Mouse (Mus musculus): Measurements from ENCODE around the gene Bpifb1. TPM values are rescaled to one million over a fixed set of nuclear protein-coding genes. Genes with fewer than 3 reads are reported as not detected.

The Bpifb1 gene
- polyA plus RNA-seq, 1 experiment, result not detected

- no peak for DNase-seq
- Histone ChIP-seq H3K4me3 (ENCODE audit: insufficient read depth, low read depth, low read length) (no peak overlapping the region), H3K27ac (ENCODE audit: insufficient read depth, low read depth, low read length) (no peak overlapping the region), H3K4me1 (ENCODE audit: control insufficient read depth, insufficient read depth, low read length) (no peaks in the 10 kb centered on the region), H3K36me3 (ENCODE audit: control insufficient read depth, insufficient read depth, low read length) (no peaks in the 10 kb centered on the region), H3K27me3 (replicated peaks; ENCODE audit: control insufficient read depth, insufficient read depth, low read length) (no peaks in the 10 kb centered on the region)
- 75% methylated on average over 7 of the region's 7 CpGs for WGBS
- TF ChIP-seq POLR2A (IDR thresholded peaks at IDR 0.05; ENCODE audit: low read depth, low read length), result no peak
- TF ChIP-seq CTCF (conservative IDR thresholded peaks at IDR 0.05; ENCODE audit: insufficient read depth, insufficient read length, low read depth, low read length), result no peak
Measured at GRCm38 (mm10) chr2:154189877-154190434, 662 bp upstream of the Bpifb1 start.

DNA sequence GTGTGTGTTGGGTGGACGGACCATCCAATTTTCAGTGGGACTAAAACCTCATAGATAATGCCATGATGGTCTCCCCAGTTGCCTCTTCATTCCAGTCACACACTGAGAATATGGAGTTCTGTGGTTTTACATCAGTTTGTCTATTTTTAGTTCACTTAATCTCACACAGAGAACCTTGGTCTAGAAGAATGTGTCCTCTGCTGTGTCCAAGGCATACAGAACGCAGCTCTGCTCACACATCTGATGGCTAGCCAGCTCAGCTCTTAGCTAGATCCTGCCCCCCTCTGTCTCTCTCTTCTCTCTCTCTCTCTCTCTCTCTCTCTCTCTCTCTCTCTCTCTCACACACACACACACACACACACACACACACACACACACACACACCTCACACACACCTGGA is 1.5 kb downstream of the Bpifb1 start:
- DNase-seq, result no peak
- H3K27me3 ChIP-seq (replicated peaks; ENCODE audit: control insufficient read depth, insufficient read depth, low read length), result no peaks in the 10 kb centered on the region
- no peaks in the 10 kb centered on the region for H3K36me3 ChIP-seq (ENCODE audit: control insufficient read depth, insufficient read depth, low read length)
- no peak overlapping the region for H3K27ac ChIP-seq (ENCODE audit: insufficient read depth, low read depth, low read length)
- WGBS, result 90% methylated on average over 2 of the region's 2 CpGs
- TF ChIP-seq POLR2A (IDR thresholded peaks at IDR 0.05; ENCODE audit: low read depth, low read length) (no peak), CTCF (conservative IDR thresholded peaks at IDR 0.05; ENCODE audit: insufficient read depth, insufficient read length, low read depth, low read length) (no peak)
- H3K4me1 ChIP-seq (ENCODE audit: control insufficient read depth, insufficient read depth, low read length), result no peaks in the 10 kb centered on the region
- no peak overlapping the region for H3K4me3 ChIP-seq (ENCODE audit: insufficient read depth, low read depth, low read length)

GRCm38 (mm10) chr2:154193071-154193470 is 2.5 kb downstream of the Bpifb1 start:
- TF ChIP-seq POLR2A (IDR thresholded peaks at IDR 0.05; ENCODE audit: low read depth, low read length) (no peak), CTCF (conservative IDR thresholded peaks at IDR 0.05; ENCODE audit: insufficient read depth, insufficient read length, low read depth, low read length) (no peak)
- no peak overlapping the region for H3K4me3 ChIP-seq (ENCODE audit: insufficient read depth, low read depth, low read length)
- H3K4me1 ChIP-seq (ENCODE audit: control insufficient read depth, insufficient read depth, low read length), result no peaks in the 10 kb centered on the region
- DNase-seq, result no peak
- no peak overlapping the region for H3K27ac ChIP-seq (ENCODE audit: insufficient read depth, low read depth, low read length)
- 92% methylated on average over 4 of the region's 4 CpGs for WGBS
- H3K27me3 ChIP-seq (replicated peaks; ENCODE audit: control insufficient read depth, insufficient read depth, low read length), result no peaks in the 10 kb centered on the region
- H3K36me3 ChIP-seq (ENCODE audit: control insufficient read depth, insufficient read depth, low read length), result no peaks in the 10 kb centered on the region

DNA sequence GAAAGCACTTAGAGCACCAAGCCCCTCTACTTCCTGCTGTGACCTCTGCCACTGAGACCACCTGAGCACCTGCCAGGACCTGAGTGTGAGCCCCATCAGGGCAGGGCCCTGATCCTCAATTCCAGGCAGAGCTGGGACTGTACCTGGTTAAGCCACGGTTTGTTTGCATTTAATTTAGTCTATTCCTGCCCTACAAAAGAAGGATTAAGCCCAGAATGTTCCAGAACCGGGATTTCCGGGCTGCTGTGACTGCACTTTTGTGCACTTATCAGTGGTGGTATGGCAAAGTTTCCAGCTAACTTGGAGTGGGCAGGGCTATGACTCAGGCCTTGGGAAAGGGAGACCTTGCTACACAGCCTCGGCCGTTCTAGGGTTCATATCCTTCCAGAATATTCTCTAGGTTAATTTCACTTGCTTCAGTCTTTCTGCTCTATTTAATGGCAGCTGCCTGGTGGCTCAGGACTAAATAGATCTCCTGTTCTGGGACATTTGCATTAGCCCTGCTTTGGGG is 3.4 kb downstream of the Bpifb1 start:
- Histone ChIP-seq H3K27ac (ENCODE audit: insufficient read depth, low read depth, low read length) (no peak overlapping the region), H3K4me1 (ENCODE audit: control insufficient read depth, insufficient read depth, low read length) (no peaks in the 10 kb centered on the region), H3K4me3 (ENCODE audit: insufficient read depth, low read depth, low read length) (no peak overlapping the region), H3K36me3 (ENCODE audit: control insufficient read depth, insufficient read depth, low read length) (no peaks in the 10 kb centered on the region), H3K27me3 (replicated peaks; ENCODE audit: control insufficient read depth, insufficient read depth, low read length) (no peaks in the 10 kb centered on the region)
- no peak for TF ChIP-seq CTCF (conservative IDR thresholded peaks at IDR 0.05; ENCODE audit: insufficient read depth, insufficient read length, low read depth, low read length)
- no peak for TF ChIP-seq POLR2A (IDR thresholded peaks at IDR 0.05; ENCODE audit: low read depth, low read length)
- 81% methylated on average over 5 of the region's 5 CpGs for WGBS
- DNase-seq, result no peak

DNA sequence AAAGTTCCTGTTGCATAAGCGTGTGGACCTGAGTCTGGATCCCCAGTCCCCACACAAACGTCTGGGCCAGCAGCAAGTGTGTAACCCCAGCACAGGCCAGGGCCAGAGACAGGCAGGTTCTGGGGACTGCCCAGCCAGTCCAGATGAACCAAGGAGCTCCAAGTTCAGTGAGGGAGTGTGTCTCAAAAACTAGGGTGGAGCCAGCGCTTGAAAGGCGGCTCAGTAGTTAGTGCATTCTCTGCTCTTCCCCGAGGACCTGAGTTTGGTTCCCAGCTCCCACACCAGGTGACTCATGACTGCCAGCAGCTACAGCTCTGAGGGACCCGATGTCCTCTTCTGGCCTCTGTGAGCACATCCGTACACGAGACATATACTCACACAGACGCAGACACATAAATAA is 6.4 kb downstream of the Bpifb1 start:
- Histone ChIP-seq H3K27me3 (replicated peaks; ENCODE audit: control insufficient read depth, insufficient read depth, low read length) (no peaks in the 10 kb centered on the region), H3K36me3 (ENCODE audit: control insufficient read depth, insufficient read depth, low read length) (no peaks in the 10 kb centered on the region), H3K4me1 (ENCODE audit: control insufficient read depth, insufficient read depth, low read length) (no peaks in the 10 kb centered on the region), H3K27ac (ENCODE audit: insufficient read depth, low read depth, low read length) (no peak overlapping the region), H3K4me3 (ENCODE audit: insufficient read depth, low read depth, low read length) (no peak overlapping the region)
- WGBS, result 92% methylated on average over 9 of the region's 9 CpGs
- no peak for TF ChIP-seq CTCF (conservative IDR thresholded peaks at IDR 0.05; ENCODE audit: insufficient read depth, insufficient read length, low read depth, low read length)
- TF ChIP-seq POLR2A (IDR thresholded peaks at IDR 0.05; ENCODE audit: low read depth, low read length), result no peak
- DNase-seq, result no peak

- WGBS, result 90% methylated on average over 4 of the region's 4 CpGs
- no peak overlapping the region for H3K27ac ChIP-seq (ENCODE audit: insufficient read depth, low read depth, low read length)
- H3K4me1 ChIP-seq (ENCODE audit: control insufficient read depth, insufficient read depth, low read length), result no peaks in the 10 kb centered on the region
- TF ChIP-seq CTCF (conservative IDR thresholded peaks at IDR 0.05; ENCODE audit: insufficient read depth, insufficient read length, low read depth, low read length) (no peak), POLR2A (IDR thresholded peaks at IDR 0.05; ENCODE audit: low read depth, low read length) (no peak)
- no peak overlapping the region for H3K4me3 ChIP-seq (ENCODE audit: insufficient read depth, low read depth, low read length)
- no peaks in the 10 kb centered on the region for H3K27me3 ChIP-seq (replicated peaks; ENCODE audit: control insufficient read depth, insufficient read depth, low read length)
- no peak for DNase-seq
- H3K36me3 ChIP-seq (ENCODE audit: control insufficient read depth, insufficient read depth, low read length), result no peaks in the 10 kb centered on the region
Measured at GRCm38 (mm10) chr2:154204630-154205029, 14.0 kb downstream of the Bpifb1 start.

DNA sequence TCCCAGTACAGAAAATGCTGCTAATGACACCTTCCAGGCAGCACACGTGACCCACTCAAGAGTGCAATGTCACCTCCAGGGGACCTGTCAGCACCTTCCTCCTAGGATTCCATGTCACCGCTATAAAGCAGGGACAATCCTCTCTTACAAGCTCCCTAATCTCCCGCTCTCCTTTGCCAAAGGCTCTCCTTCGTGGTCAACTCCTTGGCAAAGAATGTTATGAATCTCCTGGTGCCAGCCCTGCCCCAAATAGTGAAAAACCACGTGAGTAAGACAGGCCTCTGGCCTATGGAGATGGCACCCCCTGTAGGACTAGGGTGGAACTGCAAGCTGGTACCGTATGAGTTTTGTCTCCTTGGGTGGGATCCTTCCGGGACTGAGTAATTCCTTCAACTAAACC is 16.3 kb downstream of the Bpifb1 start:
- no peak for TF ChIP-seq POLR2A (IDR thresholded peaks at IDR 0.05; ENCODE audit: low read depth, low read length)
- TF ChIP-seq CTCF (conservative IDR thresholded peaks at IDR 0.05; ENCODE audit: insufficient read depth, insufficient read length, low read depth, low read length), result peak; percentile 51
- whole genome bisulfite sequencing, result 56% methylated on average over 7 of the region's 7 CpGs
- Histone ChIP-seq H3K4me1 (ENCODE audit: control insufficient read depth, insufficient read depth, low read length) (no peaks in the 10 kb centered on the region), H3K27ac (ENCODE audit: insufficient read depth, low read depth, low read length) (no peak overlapping the region), H3K27me3 (replicated peaks; ENCODE audit: control insufficient read depth, insufficient read depth, low read length) (no peaks in the 10 kb centered on the region), H3K4me3 (ENCODE audit: insufficient read depth, low read depth, low read length) (no peak overlapping the region), H3K36me3 (ENCODE audit: control insufficient read depth, insufficient read depth, low read length) (no peaks in the 10 kb centered on the region)
- no peak for DNase-seq
